In genomic region chr12:26102384-26102783, GRCm38 (mm10) we compare ENCODE assay signal across 16 mouse cellular contexts.
"Had no signal": no experiment of that assay in that cellular context is flagged by ENCODE, and none has a peak within 500 bp of the region (broad histone marks: within the 10 kb centered on the region; RNA-seq: fewer than 3 reads in every experiment).

No protein-coding gene starts in this region.

- ATAC-seq: liver, embryonic 12.5 days; midbrain, embryonic 13.5 days; midbrain, embryonic 16.5 days had no signal

- DNase-seq: kidney, adult 18-20 months; kidney, adult 9 months; kidney, postnatal 14 days; kidney, postnatal 4 days; liver; lung, adult 18-20 months; lung, postnatal 10 days; lung, postnatal 36 days; retina, postnatal 1 day; right cerebral cortex, postnatal 25 days; thymus, adult 2 months; thymus, postnatal 14 days; thymus, postnatal 4 days had no signal
